Mouse (Mus musculus) lung, embryonic 16.5 days (tissue): ENCODE measurements around the gene Apbb2. TPM values are rescaled to one million over a fixed set of nuclear protein-coding genes. Genes with fewer than 3 reads are reported as not detected.

Experiments used
- ATAC-seq: fragments of 200-750 bp; cut with Nextera tagmentation; 2 replicates; pipeline ENCODE4 v1.8.0; 2017; ENCODE audit warnings: low read depth, mild to moderate bottlenecking, moderate library complexity
- H3K27ac ChIP-seq: fragments of 300-500 bp; sonication (generic); 2 replicates; pipeline ENCODE4 v1.5.1; 2014; ENCODE audit warnings: mild to moderate bottlenecking, control low read depth, low read length
- H3K27me3 ChIP-seq: fragments of 300-500 bp; sonication (generic); 2 replicates; pipeline ENCODE4 v1.6.1; 2014; ENCODE audit warnings: low read depth, low read length, mixed read lengths; ENCODE audit not compliant: control insufficient read depth, insufficient read depth
- H3K36me3 ChIP-seq: fragments of 300-500 bp; sonication (generic); 2 replicates; pipeline ENCODE4 v1.6.1; 2014; ENCODE audit warnings: low read length; ENCODE audit not compliant: control insufficient read depth, insufficient read depth
- H3K4me1 ChIP-seq: fragments of 300-500 bp; sonication (generic); replicated peaks from 2 replicates; pipeline ENCODE4 v1.6.1; 2014; ENCODE audit warnings: low read length, mixed read lengths; ENCODE audit not compliant: control insufficient read depth, insufficient read depth
- H3K4me2 ChIP-seq: fragments of 300-500 bp; sonication (generic); 2 replicates; pipeline ENCODE4 v1.6.1; 2014; ENCODE audit warnings: low read depth, low read length, control low read depth
- H3K4me3 ChIP-seq: fragments of 300-500 bp; sonication (generic); 2 replicates; pipeline ENCODE4 v1.5.1; 2014; ENCODE audit warnings: mild to moderate bottlenecking, low read length, control low read depth
- H3K9ac ChIP-seq: fragments of 300-500 bp; sonication (generic); 2 replicates; pipeline ENCODE4 v1.6.1; 2014; ENCODE audit warnings: low read length, control low read depth
- H3K9me3 ChIP-seq: fragments of 300-500 bp; sonication (generic); 2 replicates; pipeline ENCODE4 v1.6.1; 2016; ENCODE audit warnings: low read length; ENCODE audit not compliant: control insufficient read depth
- WGBS: fragments of 180-500 bp; shearing (Covaris S2); extraction: QIAGEN DNeasy Blood & Tissue Kit; methylation state at CpG from one replicate; pipeline ENCODE4 v1.1.7; 2014; 5-methylcytosine and 5-hydroxymethylcytosine counted together
- polyA plus RNA-seq: library from polyadenylated mRNA; unstranded; fragments of >200 nt; fragmentation: Nextera tagmentation; extraction: Ambion mirVana; gene quantifications from 2 replicates; pipeline ENCODE4 v1.2.1, GENCODE M21; 2015

Gene Apbb2
- polyA plus RNA-seq, 1 experiment from 2014 or later = 56.7 TPM

- Histone ChIP-seq H3K4me1 (peaks cover 17% of the 10 kb centered on the region), H3K36me3 (no peaks in the 10 kb centered on the region), H3K27ac (no peak overlapping the region), H3K4me2 (no peak overlapping the region), H3K27me3 (no peaks in the 10 kb centered on the region), H3K9ac (no peak overlapping the region), H3K9me3 (peaks cover 6% of the 10 kb centered on the region; the same call in 1 of the 2 replicates), H3K4me3 (no peak overlapping the region)
- 39% methylated on average over 1 of the region's 1 CpGs for WGBS
- ATAC-seq = no peak
Measured at GRCm38 (mm10) chr5:66549691-66550090, 68.9 kb downstream of the Apbb2 start.

- peaks cover 15% of the 10 kb centered on the region for H3K4me1 ChIP-seq
- H3K4me3 ChIP-seq = no peak overlapping the region
- no peak overlapping the region for H3K4me2 ChIP-seq
- peak; percentile 48; the same call in 1 of the 2 replicates for ATAC-seq
- H3K27ac ChIP-seq = peak overlapping the region; percentile 4; the same call in 1 of the 2 replicates
- WGBS = 31% methylated on average over 12 of the region's 12 CpGs
- H3K36me3 ChIP-seq = no peaks in the 10 kb centered on the region
- H3K9ac ChIP-seq = no peak overlapping the region
- peaks cover 6% of the 10 kb centered on the region; the same call in 1 of the 2 replicates for H3K9me3 ChIP-seq
- no peaks in the 10 kb centered on the region for H3K27me3 ChIP-seq
Measured at GRCm38 (mm10) chr5:66546969-66547511, 71.5 kb downstream of the Apbb2 start.

DNA sequence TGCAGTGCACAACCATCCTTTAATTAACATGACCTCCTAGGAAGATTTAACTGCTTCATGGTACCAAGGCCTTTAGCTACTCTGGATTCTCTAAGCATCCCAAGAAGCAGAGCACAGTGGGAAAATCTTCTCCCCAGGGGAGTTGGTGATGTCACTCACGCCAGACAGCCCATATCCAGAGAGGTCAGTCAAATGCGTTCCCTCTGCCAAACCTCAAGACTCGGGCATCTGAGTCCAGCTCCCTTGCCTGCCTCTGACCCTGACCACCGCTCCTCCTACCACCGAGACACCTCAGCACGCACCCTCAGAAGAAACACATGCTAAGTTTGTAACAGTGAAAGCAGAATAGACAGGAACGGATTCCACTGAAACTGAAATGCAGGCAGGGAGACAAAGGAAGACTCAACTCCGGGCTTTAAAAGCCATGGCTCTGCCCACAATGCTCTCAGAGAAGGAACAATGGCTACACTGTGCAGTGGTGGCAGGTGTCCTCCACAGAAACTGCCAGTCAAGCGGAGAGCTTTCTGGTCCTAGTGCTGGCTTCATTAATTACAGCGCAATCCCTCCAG is 72.9 kb downstream of the Apbb2 start:
- Histone ChIP-seq H3K4me2 (no peak overlapping the region), H3K36me3 (peaks cover 2% of the 10 kb centered on the region; the same call in 1 of the 2 replicates), H3K27ac (peak overlapping the region; percentile 10; the same call in 1 of the 2 replicates), H3K9me3 (peaks cover 6% of the 10 kb centered on the region; the same call in 1 of the 2 replicates), H3K9ac (no peak overlapping the region), H3K4me3 (no peak overlapping the region), H3K4me1 (peaks cover 19% of the 10 kb centered on the region), H3K27me3 (no peaks in the 10 kb centered on the region)
- WGBS = 59% methylated on average over 10 of the region's 10 CpGs
- no peak for ATAC-seq

DNA sequence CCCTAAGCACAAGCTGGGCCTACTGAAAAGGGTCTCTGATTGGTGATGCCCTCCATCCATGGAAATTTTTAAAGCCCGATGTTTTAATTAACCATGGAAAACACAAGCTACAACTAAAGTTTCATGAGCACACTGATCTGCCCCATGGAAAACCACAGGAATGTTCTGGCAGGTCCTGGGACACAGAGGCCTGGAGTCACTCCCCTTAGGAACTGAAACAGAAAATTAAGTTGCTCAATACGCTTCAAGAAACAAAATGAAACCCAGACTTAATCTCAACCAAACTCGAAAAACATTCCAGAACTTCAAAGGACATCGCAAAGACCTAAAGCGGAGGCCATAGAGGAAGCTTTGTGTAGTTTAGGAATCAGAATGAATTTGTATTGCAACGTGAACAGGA is 74.8 kb downstream of the Apbb2 start:
- Histone ChIP-seq H3K4me2 (no peak overlapping the region), H3K36me3 (peaks cover 2% of the 10 kb centered on the region; the same call in 1 of the 2 replicates), H3K4me1 (peaks cover 19% of the 10 kb centered on the region), H3K9ac (no peak overlapping the region), H3K9me3 (peaks cover 6% of the 10 kb centered on the region; the same call in 1 of the 2 replicates), H3K4me3 (no peak overlapping the region), H3K27me3 (no peaks in the 10 kb centered on the region), H3K27ac (peak overlapping the region; percentile 13)
- WGBS = 64% methylated on average over 6 of the region's 6 CpGs
- no peak for ATAC-seq

DNA sequence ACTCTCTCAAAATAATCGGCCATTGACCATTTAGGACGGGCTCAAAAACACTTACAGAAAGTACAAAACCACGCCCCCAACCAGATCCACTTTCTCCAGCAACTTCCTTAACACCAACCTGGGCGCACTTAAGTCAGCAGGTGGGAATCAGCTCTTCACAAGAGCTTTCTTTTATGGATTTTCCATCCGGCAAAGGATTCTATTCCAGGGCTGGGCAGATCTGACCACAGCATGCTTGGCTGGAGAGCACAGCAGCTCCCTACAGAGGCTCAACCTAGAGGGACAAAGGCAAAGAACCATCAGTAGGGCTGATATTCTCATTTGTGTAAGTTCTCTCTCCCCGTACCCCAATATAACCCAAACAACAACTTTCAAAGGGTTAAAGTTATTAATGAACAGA is 75.2 kb downstream of the Apbb2 start:
- Histone ChIP-seq H3K4me1 (peaks cover 19% of the 10 kb centered on the region), H3K9me3 (peaks cover 2% of the 10 kb centered on the region; the same call in 1 of the 2 replicates), H3K9ac (no peak overlapping the region), H3K27ac (peak overlapping the region; percentile 13), H3K4me2 (no peak overlapping the region), H3K4me3 (no peak overlapping the region), H3K27me3 (no peaks in the 10 kb centered on the region), H3K36me3 (peaks cover 2% of the 10 kb centered on the region; the same call in 1 of the 2 replicates)
- 52% methylated on average over 6 of the region's 6 CpGs for WGBS
- ATAC-seq = no peak

- no peaks in the 10 kb centered on the region for H3K9me3 ChIP-seq
- H3K4me3 ChIP-seq = no peak overlapping the region
- peaks cover 2% of the 10 kb centered on the region; the same call in 1 of the 2 replicates for H3K36me3 ChIP-seq
- H3K9ac ChIP-seq = no peak overlapping the region
- WGBS = 66% methylated on average over 4 of the region's 4 CpGs
- H3K27ac ChIP-seq = no peak overlapping the region
- H3K4me1 ChIP-seq = peaks cover 21% of the 10 kb centered on the region
- no peak overlapping the region for H3K4me2 ChIP-seq
- peak; percentile 27; the same call in 1 of the 2 replicates for ATAC-seq
- no peaks in the 10 kb centered on the region for H3K27me3 ChIP-seq
Measured at GRCm38 (mm10) chr5:66542521-66542920, 76.1 kb downstream of the Apbb2 start.

GRCm38 (mm10) chr5:66541385-66541784 is 77.2 kb downstream of the Apbb2 start:
- Histone ChIP-seq H3K9ac (no peak overlapping the region), H3K27me3 (no peaks in the 10 kb centered on the region), H3K4me2 (no peak overlapping the region), H3K9me3 (no peaks in the 10 kb centered on the region), H3K36me3 (peaks cover 2% of the 10 kb centered on the region; the same call in 1 of the 2 replicates), H3K27ac (no peak overlapping the region), H3K4me1 (peaks cover 23% of the 10 kb centered on the region), H3K4me3 (no peak overlapping the region)
- 41% methylated on average over 4 of the region's 4 CpGs for WGBS
- ATAC-seq = no peak

DNA sequence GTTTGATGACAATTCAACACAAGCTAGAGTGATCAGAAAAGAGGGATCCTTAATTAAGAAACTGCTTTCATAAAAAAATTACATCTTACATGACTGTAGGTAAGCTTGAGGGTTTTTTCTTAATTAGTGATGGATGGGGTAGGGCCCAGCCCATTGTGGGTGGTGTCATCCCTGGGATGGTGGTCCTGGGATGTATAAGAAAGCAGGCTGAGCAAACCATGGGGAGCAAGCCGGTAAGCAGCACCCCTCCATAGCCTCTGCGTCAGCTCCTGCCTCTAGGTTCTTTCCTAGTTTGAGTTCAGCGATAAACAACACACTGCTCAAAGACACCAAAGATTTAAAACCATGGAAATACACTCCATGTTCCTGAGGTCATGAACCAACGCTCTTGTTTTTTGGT is 78.3 kb downstream of the Apbb2 start:
- no peak for ATAC-seq
- 97% methylated on average over 4 of the region's 4 CpGs for WGBS
- Histone ChIP-seq H3K9ac (no peak overlapping the region), H3K4me2 (no peak overlapping the region), H3K4me3 (no peak overlapping the region), H3K27ac (no peak overlapping the region), H3K9me3 (no peaks in the 10 kb centered on the region), H3K4me1 (peaks cover 33% of the 10 kb centered on the region), H3K27me3 (no peaks in the 10 kb centered on the region), H3K36me3 (peaks cover 2% of the 10 kb centered on the region; the same call in 1 of the 2 replicates)

DNA sequence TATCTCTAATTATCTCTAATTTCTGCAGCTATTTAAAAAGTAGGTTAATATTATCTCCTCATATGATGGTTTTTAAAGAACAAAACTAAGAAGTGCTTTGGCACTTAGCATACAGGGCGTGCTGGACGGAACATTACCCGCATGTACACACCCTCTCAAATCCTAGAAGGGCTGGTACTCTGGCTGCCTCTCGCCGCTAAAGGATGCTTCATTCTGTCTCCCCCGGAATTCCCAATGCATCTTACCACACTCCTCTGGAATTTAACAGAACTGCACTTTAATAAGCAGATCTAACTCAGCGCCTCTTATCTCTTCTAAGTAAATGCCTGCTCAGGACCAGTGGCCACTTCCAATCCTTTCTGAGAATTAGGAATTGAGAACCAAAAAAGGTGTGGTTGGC is 80.8 kb downstream of the Apbb2 start:
- H3K27me3 ChIP-seq = no peaks in the 10 kb centered on the region
- peaks cover 2% of the 10 kb centered on the region; the same call in 1 of the 2 replicates for H3K36me3 ChIP-seq
- H3K4me2 ChIP-seq = no peak overlapping the region
- H3K4me1 ChIP-seq = peaks cover 41% of the 10 kb centered on the region
- 0 out of 2 replicates have a peak overlapping the region, but pooled peaks have one; percentile 10 for H3K27ac ChIP-seq
- H3K4me3 ChIP-seq = no peak overlapping the region
- WGBS = 47% methylated on average over 7 of the region's 7 CpGs
- H3K9me3 ChIP-seq = no peaks in the 10 kb centered on the region
- no peak overlapping the region for H3K9ac ChIP-seq
- ATAC-seq = no peak
